Mouse (Mus musculus) natural killer cell, adult 2 months (primary cell): ENCODE results near the gene Ggt5.

ENCODE experiments used
- DNase-seq, 2 experiments: peaks; one replicate each; pipeline ENCODE4 v3.0.0; 2022; ENCODE audit warnings: low spot score in 2 of 2

Gene Ggt5

DNA sequence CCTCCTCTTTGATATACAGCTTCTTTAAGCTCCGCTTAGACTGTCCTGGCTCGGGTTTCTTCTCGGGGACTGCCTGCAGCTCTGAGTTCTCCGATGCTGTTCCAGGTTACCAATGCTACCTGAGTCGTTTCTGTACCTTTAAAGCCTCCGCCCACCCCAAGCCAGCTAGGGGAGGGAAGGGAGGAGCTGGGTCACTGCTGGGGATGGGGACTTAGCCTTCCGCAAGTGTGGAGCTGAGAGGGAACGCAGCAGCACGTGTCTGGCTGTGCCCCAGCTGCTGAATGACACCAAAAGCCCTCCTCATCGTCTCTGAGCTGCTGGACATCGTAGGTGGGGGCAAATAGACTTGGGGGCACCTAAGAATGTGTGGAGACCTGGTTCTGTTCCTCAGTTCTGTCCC lies 20.7 kb upstream of the Ggt5 start:
- DNase-seq = no peak

DNA sequence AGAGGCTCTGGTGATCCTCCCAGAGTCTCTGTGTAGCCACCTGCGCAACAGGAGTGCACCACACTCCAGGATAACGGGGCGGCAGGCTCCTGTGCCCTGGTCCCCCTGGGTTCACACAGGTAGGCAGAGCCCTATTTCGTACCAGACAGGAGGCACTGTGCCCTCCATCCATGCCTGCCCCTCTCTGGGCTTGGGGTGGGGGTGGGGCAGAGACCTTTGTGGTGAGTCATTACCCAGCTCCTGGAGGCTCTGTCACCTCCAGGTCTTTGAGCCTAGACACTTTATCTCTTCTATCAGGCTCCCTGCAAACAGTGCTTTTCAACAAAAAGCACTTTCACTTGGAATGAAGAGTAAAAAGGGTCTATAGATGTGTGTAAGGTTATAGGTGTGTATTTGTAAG lies 20.3 kb upstream of the Ggt5 start:
- DNase-seq = no peak

DNA sequence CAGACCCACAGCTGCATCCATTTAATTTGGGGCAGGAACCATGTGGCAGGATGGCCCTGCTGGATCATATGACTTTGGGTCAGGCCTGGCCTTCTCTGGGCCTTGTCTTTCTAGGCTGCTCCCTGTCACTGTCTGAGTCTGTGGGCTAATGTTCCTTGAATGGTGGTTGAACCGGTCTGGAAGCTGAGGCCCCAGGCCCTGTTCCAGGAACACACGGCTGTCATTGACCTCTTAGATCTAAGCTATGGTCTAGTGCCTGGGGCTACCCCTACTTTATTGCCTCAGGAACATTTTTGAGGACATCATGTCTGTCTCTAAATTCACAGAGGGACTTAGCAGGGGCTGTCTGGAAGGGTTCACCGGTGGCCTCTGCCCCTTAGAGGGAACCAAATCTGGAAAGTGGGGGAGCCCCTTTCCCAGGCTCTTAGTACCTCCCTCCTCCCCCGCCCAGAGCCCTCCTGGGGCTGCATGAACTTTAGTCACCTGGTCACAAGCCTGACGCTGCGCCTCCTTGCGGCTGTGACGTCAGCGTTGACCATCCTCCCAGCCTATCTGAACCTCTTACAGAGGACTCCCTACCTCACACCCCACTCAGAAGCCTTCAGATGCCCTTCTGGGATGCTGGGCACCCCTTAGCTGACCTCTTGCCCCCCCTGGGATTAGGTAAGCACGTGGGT lies 18.0 kb upstream of the Ggt5 start:
- no peak for DNase-seq

DNA sequence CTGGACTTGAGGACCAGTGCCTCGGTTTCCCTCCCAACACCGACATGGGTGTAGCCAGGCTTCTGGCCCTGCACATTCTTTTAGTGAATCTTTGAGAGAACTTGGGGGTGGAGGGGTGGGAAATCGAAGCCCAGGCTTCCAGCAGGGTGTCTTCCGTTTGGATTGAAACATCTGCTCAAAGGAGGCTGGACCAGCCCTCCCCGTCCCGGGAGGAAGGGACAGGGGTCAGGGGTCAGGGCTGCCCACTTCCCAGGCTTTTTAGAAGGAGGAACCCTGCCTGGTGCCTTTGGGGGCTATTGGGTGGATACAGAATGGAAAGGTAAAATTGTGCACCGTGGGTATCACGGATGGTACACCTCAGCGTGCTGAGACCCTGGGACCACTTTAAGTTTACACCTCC lies 17.2 kb upstream of the Ggt5 start:
- no peak for DNase-seq

DNA sequence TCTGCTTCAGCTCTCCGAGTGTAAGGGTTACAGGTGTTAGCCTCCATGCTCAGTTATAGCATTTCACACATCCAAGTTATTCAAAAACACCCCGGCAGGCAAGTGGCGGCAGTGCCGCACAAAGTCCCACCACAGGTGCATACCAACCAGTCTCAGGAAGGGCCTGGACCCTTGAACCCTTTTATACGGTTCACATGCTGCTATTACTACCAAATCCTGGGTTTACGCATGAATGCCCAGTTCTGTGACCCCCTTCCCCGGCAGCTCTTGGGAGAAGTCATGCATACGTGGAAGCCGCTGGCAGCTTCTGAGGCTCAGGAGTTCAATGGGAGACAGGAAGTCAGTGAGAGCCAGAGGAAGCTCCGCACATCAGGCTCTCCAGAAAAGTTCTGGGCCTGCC lies 16.0 kb upstream of the Ggt5 start:
- no peak for DNase-seq

DNA sequence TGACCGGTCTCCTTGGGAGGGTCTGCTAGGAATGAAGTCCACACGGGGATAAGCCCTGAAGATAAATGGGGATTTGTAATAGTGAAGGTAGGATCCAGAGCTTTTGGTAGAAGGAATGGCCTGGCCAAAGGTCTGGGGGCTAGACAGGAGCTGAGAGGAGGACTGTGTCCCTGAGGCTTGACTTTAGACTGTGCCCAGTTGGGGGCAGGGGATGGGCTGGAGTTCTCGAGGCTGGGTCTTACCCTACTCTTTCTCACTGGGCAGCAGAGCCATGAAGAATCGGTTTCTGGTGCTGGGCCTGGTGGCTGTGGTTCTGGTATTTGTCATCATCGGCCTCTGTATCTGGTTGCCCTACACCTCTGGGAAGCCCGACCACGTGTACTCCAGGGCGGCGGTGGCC lies 15.2 kb upstream of the Ggt5 start:
- no peak for DNase-seq

DNA sequence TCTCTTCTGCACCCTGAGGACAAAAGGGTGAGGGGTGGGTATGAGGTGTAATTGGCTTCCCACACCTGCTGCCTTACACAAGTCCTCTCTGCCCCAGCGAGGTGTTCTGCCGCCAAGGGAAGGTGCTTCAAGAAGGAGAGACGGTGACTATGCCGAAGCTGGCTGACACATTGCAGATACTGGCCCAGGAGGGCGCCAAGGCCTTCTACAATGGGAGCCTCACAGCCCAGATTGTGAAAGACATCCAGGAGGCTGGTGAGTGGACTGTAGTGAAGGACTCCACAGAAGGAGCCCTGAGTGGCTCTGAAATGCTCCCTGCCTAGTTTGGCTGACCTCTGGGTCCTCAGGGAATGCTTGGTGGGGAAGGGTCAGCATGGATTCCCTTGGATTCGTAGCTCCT lies 10.0 kb upstream of the Ggt5 start:
- no peak for DNase-seq

DNA sequence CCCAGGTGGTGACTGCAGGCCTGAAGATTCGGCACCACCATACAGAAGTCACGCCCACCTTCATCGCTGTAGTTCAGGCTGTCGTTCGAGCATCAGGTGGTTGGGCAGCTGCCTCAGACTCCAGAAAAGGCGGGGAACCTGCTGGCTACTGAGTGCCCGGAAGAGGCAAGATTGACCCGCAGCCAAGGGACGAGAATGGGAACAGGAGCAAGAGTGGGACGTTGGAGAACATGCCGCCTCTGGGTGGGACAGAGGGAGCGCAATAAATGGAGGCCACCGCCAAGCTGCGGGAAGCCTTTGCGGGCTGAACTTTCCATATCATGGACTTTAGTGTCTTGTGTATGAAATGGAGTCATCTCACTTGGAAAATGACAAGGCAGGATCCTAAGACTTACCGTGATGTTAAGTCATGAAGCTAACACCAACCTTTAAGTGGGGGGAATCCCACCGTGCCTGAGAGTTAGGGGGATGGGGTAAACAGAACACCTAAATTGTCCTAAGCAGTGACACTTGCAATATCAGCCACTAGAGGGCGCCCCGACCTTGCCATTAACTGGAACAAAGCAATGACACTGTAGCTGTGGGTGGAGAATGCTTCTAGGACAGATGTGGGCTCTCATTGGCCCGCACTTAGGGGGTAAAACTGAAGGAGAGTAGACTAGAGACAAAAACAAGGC lies 3.1 kb upstream of the Ggt5 start:
- peak; percentile 85 to 91 for DNase-seq

DNA sequence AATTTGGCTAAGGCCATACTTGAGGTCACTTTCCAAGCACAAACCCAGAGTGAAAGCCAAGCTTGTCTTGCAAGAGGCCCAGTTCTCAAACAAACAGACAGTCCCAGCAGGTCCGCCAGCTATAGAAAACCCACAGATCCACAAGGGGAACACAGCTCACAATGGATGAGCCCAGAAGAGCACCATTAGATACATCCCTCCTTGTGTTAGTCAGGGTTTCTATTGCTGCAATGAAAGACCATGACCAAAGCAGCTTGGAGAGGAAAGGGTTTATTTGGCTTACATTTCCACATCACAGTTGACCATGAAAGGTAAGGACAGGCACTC lies 2.6 kb upstream of the Ggt5 start:
- DNase-seq = no peak

DNA sequence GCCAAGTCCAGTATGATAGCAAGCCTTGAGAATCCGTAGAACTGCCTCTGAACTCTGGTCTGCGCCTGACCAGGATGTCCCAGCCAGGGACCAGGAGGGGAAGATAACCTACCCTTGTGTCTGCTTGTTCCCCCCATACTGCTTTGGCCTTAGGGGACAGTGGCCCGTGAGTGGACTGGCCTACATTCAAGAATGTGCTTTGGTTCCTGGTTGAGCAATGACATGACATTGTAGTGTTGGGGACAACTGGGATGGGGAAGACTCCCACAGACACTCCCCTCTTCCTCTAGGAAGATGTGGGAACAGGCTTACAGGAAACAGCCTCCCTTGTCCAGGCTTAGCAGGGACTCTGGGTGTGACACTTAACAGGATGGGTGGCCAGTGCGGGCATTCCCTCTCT lies 1.4 kb upstream of the Ggt5 start:
- no peak for DNase-seq

DNA sequence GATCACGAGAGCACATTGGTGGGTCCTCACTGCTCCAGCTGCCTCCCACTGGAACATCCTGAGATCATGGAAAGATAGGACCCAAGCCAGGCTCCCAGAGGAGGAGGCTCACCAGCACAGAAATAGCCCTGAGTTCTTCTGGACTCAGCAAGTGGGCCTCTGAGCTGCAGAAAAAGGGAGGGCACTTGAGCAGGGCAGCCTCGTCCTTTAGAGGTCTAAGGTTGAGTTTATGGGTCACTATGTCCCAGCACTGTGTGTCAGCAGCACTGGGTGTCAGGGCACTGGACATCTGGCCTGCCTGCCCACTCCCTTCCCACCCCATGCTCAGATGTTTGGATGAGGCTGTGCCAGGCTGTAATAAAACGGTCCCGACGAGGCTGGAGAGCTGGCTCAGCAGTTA lies 804 bp upstream of the Ggt5 start:
- DNase-seq = no peak

DNA sequence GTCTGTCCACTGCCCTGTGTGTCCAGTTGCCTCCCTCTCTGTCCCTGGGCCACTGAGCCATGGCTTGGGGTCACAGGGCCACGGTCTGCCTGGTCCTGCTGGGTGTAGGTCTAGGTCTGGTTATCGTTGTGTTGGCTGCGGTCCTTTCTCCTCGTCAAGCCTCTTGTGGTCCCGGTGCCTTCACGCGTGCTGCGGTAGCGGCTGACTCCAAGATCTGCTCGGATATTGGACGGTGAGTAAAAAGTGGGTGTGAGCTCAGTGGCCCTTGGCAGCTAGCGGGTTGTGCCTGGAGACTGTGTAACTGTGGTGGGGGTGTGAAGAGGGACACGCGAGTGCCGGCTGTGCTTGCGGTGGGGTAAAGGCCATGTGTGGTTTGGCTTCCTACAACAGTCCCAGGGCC lies 511 bp downstream of the Ggt5 start:
- peak; percentile 61 to 75 for DNase-seq

DNA sequence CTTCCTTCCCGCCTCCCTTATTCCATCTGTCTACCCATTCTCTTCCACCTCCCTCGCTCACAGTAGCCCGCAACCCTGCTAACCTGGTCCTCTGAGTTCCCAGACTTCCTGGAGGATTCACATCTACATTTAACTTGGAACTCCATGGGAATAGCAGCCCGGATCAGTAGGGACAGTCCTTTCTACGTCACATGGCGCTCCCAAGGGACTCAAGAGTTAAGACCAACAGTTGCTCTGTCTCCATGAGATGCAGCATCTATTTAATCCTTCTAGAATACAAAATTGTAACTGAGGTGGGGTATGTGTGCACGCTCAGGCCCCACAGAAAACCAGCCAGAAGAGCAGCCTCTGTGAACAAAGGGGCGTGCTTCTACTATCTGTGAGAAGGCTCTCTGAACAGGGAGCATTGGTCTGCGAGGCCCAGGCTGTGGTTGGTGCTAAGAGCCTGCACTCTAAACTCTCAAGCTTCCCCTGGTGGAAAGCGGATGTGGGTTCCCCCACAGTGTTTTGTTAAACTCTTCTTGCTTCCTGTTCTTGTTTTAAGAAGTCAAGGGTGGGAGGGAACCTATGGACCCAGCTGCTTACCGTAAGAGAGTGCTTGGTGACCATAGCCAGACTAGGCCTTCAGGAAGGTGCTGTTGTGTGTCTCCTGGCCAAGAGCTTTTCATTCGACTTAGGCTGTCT lies 2.2 kb downstream of the Ggt5 start:
- DNase-seq = peak; percentile 93 to 95

DNA sequence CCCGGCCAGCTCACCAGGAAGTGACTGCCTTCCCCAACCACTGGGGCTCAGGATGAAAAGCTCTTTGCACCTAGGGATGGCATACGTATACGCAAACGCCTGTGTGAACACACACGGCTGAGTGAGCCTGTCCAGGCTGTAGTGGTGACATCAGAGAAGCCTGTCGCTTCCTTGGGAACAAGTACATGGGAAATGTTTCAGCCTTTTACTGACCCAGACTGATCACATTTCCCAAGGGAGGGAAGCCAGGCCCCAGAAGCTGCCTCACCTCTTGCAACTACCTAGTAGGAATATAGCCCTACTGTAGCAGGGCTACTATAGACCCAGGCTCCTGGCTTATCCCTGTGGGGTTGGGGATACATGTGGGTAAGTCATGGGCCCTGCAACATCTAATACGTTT lies 3.4 kb downstream of the Ggt5 start:
- no peak for DNase-seq

DNA sequence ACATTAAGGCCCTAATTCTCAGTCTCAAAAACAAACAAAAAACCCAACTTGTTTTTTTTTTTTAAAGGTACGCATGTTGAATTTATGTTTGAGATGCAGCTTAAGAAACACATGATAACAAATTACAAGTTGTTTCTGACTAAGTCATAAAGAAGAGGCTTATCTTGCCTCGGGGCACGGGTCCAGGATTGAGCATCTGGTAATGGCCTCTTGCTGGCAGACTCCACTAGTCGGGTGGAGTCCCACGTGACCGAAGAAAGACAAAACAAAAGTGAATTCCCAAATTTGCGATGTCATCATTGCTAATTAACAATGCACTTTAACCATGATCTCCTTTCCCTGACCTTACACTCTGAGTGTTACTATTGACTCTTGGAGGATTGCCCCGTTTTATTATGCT lies 6.8 kb downstream of the Ggt5 start:
- no peak for DNase-seq

DNA sequence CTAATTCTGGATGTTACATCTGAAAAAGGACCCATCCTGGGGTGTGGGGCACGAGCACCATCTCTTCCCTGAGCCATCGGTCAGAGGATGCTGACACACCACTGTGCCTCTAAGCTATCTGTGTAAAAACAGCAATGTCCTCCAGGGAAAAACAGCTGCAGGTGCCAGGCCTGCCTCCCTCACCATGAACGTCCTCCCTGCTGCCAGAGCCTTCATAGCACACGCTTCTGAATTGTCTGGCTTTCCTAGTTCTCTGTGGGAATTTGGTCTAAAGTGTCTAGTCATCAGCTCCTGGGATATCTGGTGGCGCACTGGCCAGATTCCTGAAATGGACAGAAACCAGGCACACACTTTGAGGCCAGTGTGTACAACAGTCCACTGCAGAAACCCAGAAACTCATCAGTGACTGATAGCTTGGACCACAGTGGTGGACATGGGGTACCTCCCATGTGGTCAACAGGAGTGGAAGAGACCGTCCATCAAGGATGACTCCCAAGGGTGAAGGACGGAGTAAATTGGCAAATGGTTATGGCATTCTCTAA lies 11.1 kb downstream of the Ggt5 start:
- DNase-seq = no peak

DNA sequence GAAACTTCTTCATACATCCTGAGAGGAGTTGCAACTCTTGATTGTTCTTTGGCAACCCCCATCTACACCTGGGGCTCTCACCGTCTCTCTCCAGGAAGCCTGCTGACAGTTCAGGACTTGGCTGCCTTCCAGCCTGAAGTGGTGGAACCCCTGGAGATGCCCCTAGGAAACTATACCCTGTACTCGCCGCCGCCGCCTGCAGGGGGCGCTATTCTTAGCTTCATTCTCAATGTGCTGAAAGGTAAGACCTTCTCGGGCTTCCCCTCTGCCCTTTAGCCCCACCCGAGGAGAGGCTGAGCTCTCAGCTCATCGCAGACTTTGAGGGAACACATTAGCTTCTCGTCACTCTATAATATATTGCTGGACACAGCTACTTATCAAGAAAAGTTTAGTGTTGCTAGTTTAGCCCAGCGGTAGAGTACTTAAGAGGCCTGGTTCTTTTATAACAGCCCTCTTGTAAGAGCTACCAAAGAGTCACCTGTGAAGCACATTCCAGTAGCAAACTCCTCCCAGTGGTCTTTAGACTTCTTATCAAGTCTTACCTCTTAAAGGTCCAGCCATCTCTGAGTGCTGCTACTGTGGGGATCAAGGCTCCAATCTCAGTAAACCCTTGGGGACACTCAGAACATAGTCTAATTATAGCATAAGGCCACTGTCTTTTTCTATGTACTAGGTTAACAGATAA lies 16.2 kb downstream of the Ggt5 start:
- peak in 1 of 2 experiments; percentile 29 for DNase-seq

DNA sequence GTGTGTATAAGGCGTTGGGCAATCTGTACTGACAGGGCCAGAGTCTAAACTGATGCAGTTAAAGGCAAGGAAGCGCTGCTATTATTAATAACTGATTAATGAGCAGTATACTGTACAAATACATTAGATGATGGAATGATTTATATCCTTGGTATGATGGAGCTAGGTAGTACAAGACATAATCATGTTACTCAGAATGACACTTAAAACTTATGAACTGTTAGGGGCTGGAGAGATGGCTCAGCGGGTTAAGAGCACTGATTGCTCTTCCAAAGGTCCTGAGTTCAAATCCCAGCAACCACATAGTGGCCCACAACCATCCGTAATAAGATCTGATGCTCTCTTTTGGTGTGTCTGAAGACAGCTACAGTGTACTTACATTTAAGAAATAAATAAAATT lies 18.1 kb downstream of the Ggt5 start:
- no peak for DNase-seq

DNA sequence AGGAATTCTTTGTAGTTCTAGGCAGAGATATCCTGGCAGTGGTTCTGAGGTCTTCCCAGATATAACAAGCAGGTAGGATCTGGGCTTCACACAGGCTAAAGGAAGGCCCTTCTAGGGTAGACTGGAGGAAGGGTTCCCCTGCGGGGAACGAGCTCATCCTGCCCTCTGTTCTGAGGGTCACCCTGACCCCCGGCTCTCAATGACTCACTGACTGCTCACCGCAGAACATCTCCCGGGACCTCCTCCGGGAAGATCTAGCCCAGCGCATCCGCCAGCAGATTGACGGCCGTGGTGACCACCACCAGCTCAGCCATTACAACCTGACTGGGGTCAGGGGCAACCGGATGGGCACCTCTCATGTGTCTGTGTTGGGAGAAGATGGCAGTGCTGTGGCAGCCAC lies 19.8 kb downstream of the Ggt5 start:
- DNase-seq = no peak

DNA sequence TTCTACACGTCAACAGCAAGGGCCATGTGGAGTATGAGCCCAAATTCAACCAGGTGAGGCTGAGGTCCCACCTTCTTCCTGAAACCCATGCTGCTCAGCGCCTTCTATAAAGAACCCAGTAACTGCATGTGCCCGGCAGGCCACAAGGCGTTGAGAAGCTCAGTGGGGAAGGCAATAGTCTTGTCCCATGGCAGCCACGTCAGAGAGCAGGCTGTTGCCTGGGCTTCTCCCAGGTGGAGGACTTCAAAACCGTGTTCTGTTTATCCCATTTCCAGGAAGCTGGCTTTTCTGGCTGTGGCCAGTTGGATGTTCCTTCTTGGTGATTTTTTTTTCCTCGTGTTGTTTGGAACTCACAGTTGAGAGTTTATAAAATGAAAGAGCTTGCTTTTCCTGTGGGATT lies 21.3 kb downstream of the Ggt5 start:
- no peak for DNase-seq

DNA sequence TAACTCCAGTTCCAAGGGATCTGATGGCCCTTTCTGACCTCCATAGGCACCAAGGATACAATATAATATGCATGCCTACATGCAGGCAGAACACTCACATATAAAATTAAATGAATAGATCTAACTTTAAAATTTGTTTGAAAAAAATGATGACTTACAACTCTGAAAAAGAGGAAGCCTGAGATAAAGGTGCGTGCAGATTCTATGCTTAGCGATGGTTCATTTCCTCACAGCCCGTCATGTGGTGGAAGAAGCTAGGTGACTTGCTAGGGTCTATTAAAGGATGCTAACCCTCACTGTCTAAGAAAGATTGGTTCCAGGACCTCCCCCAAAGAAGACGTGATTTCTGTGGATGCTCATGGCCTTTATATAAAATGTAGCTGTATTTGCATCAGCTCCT lies 26.9 kb downstream of the Ggt5 start:
- no peak for DNase-seq

DNA sequence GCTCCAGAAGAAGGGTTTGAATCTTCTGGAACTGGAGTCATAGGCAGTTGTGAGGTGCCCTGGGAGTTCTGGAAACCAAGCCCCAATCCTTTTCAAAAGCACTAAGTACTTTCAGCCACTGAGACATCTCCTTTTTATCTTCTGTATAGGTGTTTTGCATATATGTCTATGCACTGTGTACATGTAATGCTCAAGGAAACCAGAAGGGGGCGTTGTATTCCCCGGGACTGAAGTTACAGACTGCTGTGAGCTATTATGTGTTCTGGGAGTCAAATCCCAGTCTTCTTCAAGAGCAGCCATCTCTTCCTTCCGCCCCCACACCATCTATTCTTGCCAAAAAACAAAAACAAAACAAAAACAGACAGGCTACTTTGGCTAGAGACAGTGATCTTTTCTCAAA lies 31.7 kb downstream of the Ggt5 start:
- no peak for DNase-seq

DNA sequence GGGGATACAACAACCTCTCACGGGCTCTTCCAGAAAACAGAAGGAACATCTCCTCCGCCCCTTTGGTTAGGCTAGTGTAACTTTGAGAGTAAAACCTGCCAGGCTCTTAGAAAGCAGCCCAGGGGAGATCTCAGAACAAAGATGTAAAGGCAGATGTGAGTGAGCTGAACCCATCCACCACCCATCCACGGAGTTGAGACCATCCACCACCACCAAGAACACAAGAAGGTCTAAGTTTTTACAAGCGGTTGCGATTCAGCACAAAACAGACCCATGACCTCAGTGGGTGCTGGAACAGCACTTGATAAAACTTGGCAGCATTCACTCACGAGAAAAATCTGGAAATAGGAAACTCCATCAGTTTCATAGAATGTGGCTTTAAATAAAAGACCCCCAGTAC lies 36.8 kb downstream of the Ggt5 start:
- no peak for DNase-seq
